ENCODE assay signal across 8 mouse cellular contexts in the genomic region with DNA sequence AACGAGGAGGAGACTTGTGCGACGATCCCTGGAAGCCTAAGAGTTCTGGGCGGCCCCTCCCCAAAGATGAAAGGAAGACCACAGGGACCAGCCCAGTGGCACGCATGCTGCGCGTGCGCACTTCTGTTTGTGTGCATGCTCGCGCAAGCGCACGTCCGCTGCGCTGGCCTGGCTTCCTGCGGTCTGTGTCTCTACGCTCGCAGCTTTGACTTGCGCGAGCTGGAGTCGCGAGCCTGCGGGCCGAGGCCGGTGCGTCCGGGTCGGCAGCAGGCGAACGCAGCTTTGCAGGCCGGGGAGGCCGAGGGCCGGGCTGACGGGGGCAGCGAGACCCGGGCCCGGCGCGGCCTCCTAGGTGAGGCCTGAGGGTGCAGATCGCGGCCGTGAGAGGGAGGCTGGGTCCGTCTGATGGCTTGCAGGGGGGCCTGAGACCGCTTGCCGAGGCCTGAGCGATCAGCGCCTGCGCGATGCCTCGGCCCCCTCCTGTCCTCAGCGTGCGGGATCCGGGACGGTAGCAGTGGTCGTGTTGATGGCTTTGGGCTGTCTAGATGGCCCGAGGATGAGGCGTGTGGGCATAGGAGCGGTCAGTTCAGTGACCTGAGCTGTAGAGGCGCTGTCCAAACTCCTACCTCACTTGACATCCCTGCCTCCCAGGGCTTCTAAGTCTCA. TPM values are rescaled to one million over a fixed set of nuclear protein-coding genes. Genes with fewer than 3 reads are reported as not detected.
DNase-seq lines count a peak whose midpoint lies in the region; ATAC-seq and TF ChIP-seq lines count a peak whose summit lies in the region.

Gene Zfp12 (plus strand): TSS at position 136 of the 666 bp plus-strand sequence.

- peaks cover 24% of the 10 kb centered on the region for H3K36me3 ChIP-seq in embryonic facial prominence, embryonic 15.5 days
- H3K36me3 ChIP-seq in limb, embryonic 14.5 days (ENCODE audit: control insufficient read depth, insufficient read depth, low read length) = peaks cover 32% of the 10 kb centered on the region
- peaks cover 19% of the 10 kb centered on the region; the same call in 1 of the 2 replicates for H3K36me3 ChIP-seq in midbrain, postnatal 0 days (ENCODE audit: insufficient read depth, low read length)

- peak; percentile 20; the same call in 1 of the 2 replicates for TF ChIP-seq CTCF in bone marrow, adult 2 months (IDR thresholded peaks at IDR 0.05; ENCODE audit: control insufficient read depth, insufficient read depth, low read length)
- peak; percentile 47 for TF ChIP-seq CTCF in midbrain, postnatal 0 days (IDR thresholded peaks at IDR 0.05)

- H3K9me3 ChIP-seq in embryonic facial prominence, embryonic 15.5 days (replicated peaks) = no peaks in the 10 kb centered on the region
- no peaks in the 10 kb centered on the region for H3K9me3 ChIP-seq in limb, embryonic 14.5 days (ENCODE audit: control insufficient read depth, low read length)
- H3K9me3 ChIP-seq in midbrain, postnatal 0 days (ENCODE audit: low read length) = no peaks in the 10 kb centered on the region

- peak within 1 kb of the TSS; percentile 89 for H3K4me3 ChIP-seq in bone marrow, adult 2 months (replicated peaks; ENCODE audit: control insufficient read depth, low read depth, low read length)
- H3K4me3 ChIP-seq in embryonic facial prominence, embryonic 15.5 days (replicated peaks) = peak within 1 kb of the TSS; percentile 88
- H3K4me3 ChIP-seq in limb, embryonic 14.5 days (replicated peaks; ENCODE audit: low read length) = peak within 1 kb of the TSS; percentile 91
- H3K4me3 ChIP-seq in midbrain, postnatal 0 days (ENCODE audit: low read depth, low read length) = peak within 1 kb of the TSS; percentile 95

- under 1% methylated on average over 58 of the region's 58 CpGs for WGBS in bone marrow, adult 2 months
- WGBS in embryonic facial prominence, embryonic 15.5 days = under 1% methylated on average over 58 of the region's 58 CpGs
- under 1% methylated on average over 36 of the region's 58 CpGs for WGBS in limb, embryonic 14.5 days
- under 1% methylated on average over 58 of the region's 58 CpGs for WGBS in midbrain, postnatal 0 days

- H3K27me3 ChIP-seq in embryonic facial prominence, embryonic 15.5 days = no peaks in the 10 kb centered on the region
- H3K27me3 ChIP-seq in limb, embryonic 14.5 days (ENCODE audit: control insufficient read depth, insufficient read depth, low read length) = no peaks in the 10 kb centered on the region
- H3K27me3 ChIP-seq in midbrain, postnatal 0 days (ENCODE audit: insufficient read depth, low read length) = no peaks in the 10 kb centered on the region

- ATAC-seq in embryonic facial prominence, embryonic 15.5 days (ENCODE audit: insufficient number of reproducible peaks, low FRiP score, low TSS enrichment, low read depth) = peak; percentile 97
- ATAC-seq in limb, embryonic 14.5 days (ENCODE audit: low FRiP score, low read depth) = peak; percentile 98
- peak; percentile 96 for ATAC-seq in midbrain, postnatal 0 days (ENCODE audit: low FRiP score)

- DNase-seq in 416B (ENCODE audit: low read depth) = peak; percentile 96
- peak; percentile 95 for DNase-seq in heart, adult 8-10 months (ENCODE audit: low spot score)
- peak; percentile 96 for DNase-seq in kidney, adult 9 months
- peak; percentile 98 for DNase-seq in limb, embryonic 14.5 days (ENCODE audit: low spot score)
- DNase-seq in midbrain, postnatal 0 days (ENCODE audit: low spot score) = peak; percentile 99
- peak; percentile 67 to 72 for DNase-seq in spleen, postnatal 14 days (ENCODE audit: low spot score in 2 of 2)

- peak within 1 kb of the TSS; percentile 89 for H3K9ac ChIP-seq in embryonic facial prominence, embryonic 15.5 days
- peak within 1 kb of the TSS; percentile 93 for H3K9ac ChIP-seq in limb, embryonic 14.5 days (ENCODE audit: low read depth, low read length, severe bottlenecking)
- peak within 1 kb of the TSS; percentile 98 for H3K9ac ChIP-seq in midbrain, postnatal 0 days (replicated peaks; ENCODE audit: low read length, poor library complexity, severe bottlenecking)

- peak; percentile 71; the same call in 1 of the 2 replicates for TF ChIP-seq POLR2A in bone marrow, adult 2 months (IDR thresholded peaks at IDR 0.05; ENCODE audit: borderline replicate concordance, control insufficient read depth, low read depth, low read length)
- TF ChIP-seq POLR2A in limb, embryonic 14.5 days (IDR thresholded peaks at IDR 0.05; ENCODE audit: borderline replicate concordance, extremely low read depth, insufficient read depth, insufficient read length) = peak; percentile 68; the same call in 1 of the 2 replicates

- H3K4me1 ChIP-seq in bone marrow, adult 2 months (ENCODE audit: control insufficient read depth, insufficient read depth, low read length) = peaks cover 1% of the 10 kb centered on the region; the same call in 1 of the 2 replicates
- peaks cover 19% of the 10 kb centered on the region for H3K4me1 ChIP-seq in embryonic facial prominence, embryonic 15.5 days
- H3K4me1 ChIP-seq in limb, embryonic 14.5 days (ENCODE audit: control insufficient read depth, insufficient read depth, low read length) = peaks cover 9% of the 10 kb centered on the region
- H3K4me1 ChIP-seq in midbrain, postnatal 0 days (ENCODE audit: insufficient read depth, low read length) = peaks cover 11% of the 10 kb centered on the region

- H3K4me2 ChIP-seq in embryonic facial prominence, embryonic 15.5 days (replicated peaks) = peak within 1 kb of the TSS; percentile 61
- H3K4me2 ChIP-seq in limb, embryonic 14.5 days (replicated peaks; ENCODE audit: low read depth, low read length, severe bottlenecking) = peak within 1 kb of the TSS; percentile 75
- peak within 1 kb of the TSS; percentile 82 for H3K4me2 ChIP-seq in midbrain, postnatal 0 days (ENCODE audit: low read depth, low read length, poor library complexity, severe bottlenecking)

- H3K27ac ChIP-seq in bone marrow, adult 2 months (ENCODE audit: control insufficient read depth, insufficient read depth, low read depth, low read length, poor library complexity) = peak within 1 kb of the TSS; percentile 73
- H3K27ac ChIP-seq in embryonic facial prominence, embryonic 15.5 days (replicated peaks) = peak within 1 kb of the TSS; percentile 98
- peak within 1 kb of the TSS; percentile 98 for H3K27ac ChIP-seq in limb, embryonic 14.5 days (replicated peaks; ENCODE audit: low read depth, low read length)
- H3K27ac ChIP-seq in midbrain, postnatal 0 days (ENCODE audit: low read depth, low read length) = peak within 1 kb of the TSS; percentile 97

RNA-seq across cellular contexts. Expression of gene Zfp12, which starts in this region (rescaled TPM):
- 1.7 and 5.6 TPM in 2 replicates for polyA plus RNA-seq in bone marrow, adult 2 months (2011; ENCODE audit: insufficient read depth, insufficient read length, low replicate concordance, missing spikeins)
- 16.9 TPM in 2 replicates for polyA plus RNA-seq in embryonic facial prominence, embryonic 15.5 days (2015; fragmentation: Nextera tagmentation; extraction: Ambion mirVana)
- 1 to 10 TPM; 8.7 to 9.6 (median 9.2) TPM for total RNA-seq in heart, adult 8-10 months (2022)
- polyA plus RNA-seq in limb, embryonic 14.5 days (2012; rRNA removed) = 25.2 and 30.9 TPM in 2 replicates
- polyA plus RNA-seq in limb, embryonic 14.5 days (2014; fragmentation: Nextera tagmentation; extraction: Ambion mirVana) = 19.1 and 22.2 TPM in 2 replicates
- total RNA-seq in midbrain, postnatal 0 days (2014; rRNA removed) = 31.1 and 36.1 TPM in 2 replicates
- polyA plus RNA-seq in midbrain, postnatal 0 days (2015; fragmentation: Nextera tagmentation; extraction: Ambion mirVana) = 10.7 and 11.8 TPM in 2 replicates

Comparison
In these comparisons a context has a peak if more than half of its experiments do, and no peak if none do; other contexts are left out.
1. Peak in every context shown above with its lines: DNase-seq, ATAC-seq, H3K4me3 ChIP-seq and H3K27ac ChIP-seq.